Mouse (Mus musculus): Measurements from ENCODE around the gene Shld2.

- no peak for TF ChIP-seq CTCF (IDR thresholded peaks at IDR 0.05; ENCODE audit: low read depth, low read length)
- no peak for TF ChIP-seq EP300 (IDR thresholded peaks at IDR 0.05; ENCODE audit: insufficient read depth, low read depth, low read length)
- no peak for TF ChIP-seq POLR2A (IDR thresholded peaks at IDR 0.05; ENCODE audit: insufficient read depth, low read length)
These were observed 78.0 kb downstream of the Shld2 start for GRCm38 (mm10) chr14:34232340-34232739.

Data from ES-Bruce4 (cell line).